Mouse (Mus musculus) CH12.LX (cell line): Measurements from ENCODE around the gene Tnxb. TPM values are rescaled to one million over a fixed set of nuclear protein-coding genes. Genes with fewer than 3 reads are reported as not detected.

ENCODE experiments used
- DNase-seq: peaks from one replicate; pipeline ENCODE4 v3.0.0-alpha.2; 2013; ENCODE audit errors: extremely low read depth
- H3K27ac ChIP-seq: 2 replicates; pipeline ENCODE4 v1.5.1; 2012; ENCODE audit warnings: low read depth, mild to moderate bottlenecking, control low read depth, moderate library complexity; ENCODE audit not compliant: insufficient read depth
- H3K27me3 ChIP-seq: replicated peaks from 2 replicates; pipeline ENCODE3; 2012; ENCODE audit warnings: inconsistent platforms
- H3K36me3 ChIP-seq, 2 experiments: replicated peaks in 1 of 2; 2 replicates each; pipeline versions ENCODE3 to v1.6.1; 2012; ENCODE audit warnings: inconsistent platforms in 1 of 2, low read length in 1 of 2, mild to moderate bottlenecking in 1 of 2, mixed read lengths in 1 of 2, moderate library complexity in 1 of 2; ENCODE audit not compliant: control insufficient read depth in 1 of 2, insufficient read depth in 1 of 2
- H3K4me1 ChIP-seq, 2 experiments: 2 replicates each; pipeline ENCODE4 v1.6.1; 2012; ENCODE audit warnings: inconsistent platforms in 1 of 2, moderate library complexity in 1 of 2; ENCODE audit not compliant: insufficient read depth in 2 of 2, control insufficient read depth in 1 of 2
- H3K4me2 ChIP-seq: 2 replicates; pipeline ENCODE4 v1.6.1; 2012; ENCODE audit warnings: low read depth, mild to moderate bottlenecking, control low read depth; ENCODE audit not compliant: poor library complexity, insufficient read depth, severe bottlenecking
- H3K4me3 ChIP-seq, 3 experiments: fragments of 150-350 bp in 1 of 3; sonication (generic) in 1 of 3; replicated peaks in 1 of 3; 2 replicates each; pipeline versions ENCODE3 to v1.5.1; 2011 to 2012; ENCODE audit warnings: low read depth in 2 of 3, low read length in 2 of 3, mild to moderate bottlenecking in 2 of 3, moderate library complexity in 2 of 3, control low read depth in 1 of 3, improper control_type of control experiment in 1 of 3, inconsistent platforms in 1 of 3, mixed read lengths in 1 of 3; ENCODE audit not compliant: poor library complexity in 1 of 3
- H3K79me2 ChIP-seq: replicated peaks from 2 replicates; pipeline ENCODE4 v1.6.1; 2012; ENCODE audit warnings: mild to moderate bottlenecking, moderate library complexity; ENCODE audit not compliant: control insufficient read depth, poor library complexity, insufficient read depth, severe bottlenecking; ENCODE audit errors: extremely low read depth
- H3K9ac ChIP-seq: 2 replicates; pipeline ENCODE4 v1.6.1; 2012; ENCODE audit warnings: low read depth, mild to moderate bottlenecking, control low read depth, moderate library complexity; ENCODE audit not compliant: insufficient read depth
- H3K9me3 ChIP-seq: replicated peaks from 2 replicates; pipeline ENCODE3; 2012; ENCODE audit warnings: low read length, inconsistent platforms, mixed read lengths
- BHLHE40 ChIP-seq: IDR thresholded peaks from 2 replicates; pipeline ENCODE4 v1.6.1; 2011; ENCODE audit warnings: mild to moderate bottlenecking, low read depth, low read length, improper control_type of control experiment
- EP300 ChIP-seq: IDR thresholded peaks from 2 replicates; pipeline ENCODE4 v1.6.1; 2011; ENCODE audit warnings: low read length, improper control_type of control experiment
- IRF4 ChIP-seq: IDR thresholded peaks from 2 replicates; pipeline ENCODE4 v1.6.1; 2014; ENCODE audit warnings: low read depth, mild to moderate bottlenecking, inconsistent platforms, low read length, improper control_type of control experiment
- JUN ChIP-seq: IDR thresholded peaks from 2 replicates; pipeline ENCODE4 v1.6.1; 2011; ENCODE audit warnings: low read depth, mild to moderate bottlenecking, low read length, improper control_type of control experiment, moderate library complexity; ENCODE audit not compliant: insufficient read depth
- JUND ChIP-seq: conservative IDR thresholded peaks from 2 replicates; pipeline ENCODE4 v1.6.1; 2011; ENCODE audit warnings: low read depth, low read length, improper control_type of control experiment
- MEF2A ChIP-seq: IDR thresholded peaks from 2 replicates; pipeline ENCODE4 v1.6.1; 2014; ENCODE audit warnings: low read depth, mild to moderate bottlenecking, inconsistent platforms, low read length, improper control_type of control experiment, borderline replicate concordance
- SMC3 ChIP-seq: IDR thresholded peaks from 2 replicates; pipeline ENCODE4 v1.6.1; 2011; ENCODE audit warnings: low read depth, low read length, improper control_type of control experiment
- UBTF ChIP-seq: IDR thresholded peaks from 2 replicates; pipeline ENCODE4 v1.6.1; 2012; ENCODE audit warnings: low read depth, mild to moderate bottlenecking, inconsistent platforms, low read length, improper control_type of control experiment, moderate library complexity
- ZC3H11A ChIP-seq: IDR thresholded peaks from 2 replicates; pipeline ENCODE4 v1.6.1; 2012; ENCODE audit warnings: low read depth, mild to moderate bottlenecking, inconsistent platforms, low read length, improper control_type of control experiment
- dilution Hi-C: fragments of 300-500 bp; cut with MboI; formaldehyde crosslinking; loops from 2 replicates; pipeline ENCODE4 v1.14.3; 2020; ENCODE audit warnings: low sequenced_read_pairs; ENCODE audit not compliant: extremely low pct_unique_long_range_greater_than_20kb, extremely low pct_ligation_motif_present
- in situ Hi-C: fragments of 300-500 bp; cut with MboI; formaldehyde crosslinking; loops from 3 replicates; pipeline ENCODE4 v1.14.3; 2019; ENCODE audit warnings: low sequenced_read_pairs, low pct_ligation_motif_present, low pct_unique_long_range_greater_than_20kb, mixed read lengths
- polyA plus RNA-seq: library from polyadenylated mRNA; unstranded; fragments of >175 nt; gene quantifications from 2 replicates; pipeline ENCODE4 v1.2.1, GENCODE M21; 2012; ENCODE audit warnings: low read depth; ENCODE audit not compliant: insufficient read length
- total RNA-seq, 2 experiments: library from RNA; depleted of rRNA; stranded (reverse); fragments of 300-350 nt in 1 of 2; fragments of >200 nt in 1 of 2; gene quantifications; 2 replicates each; pipeline ENCODE4 v1.2.3; 2012 to 2014

Tnxb gene
- total and polyA plus RNA-seq, 3 experiments: not detected

GRCm38 (mm10) chr17:34659181-34659896 lies 11.0 kb upstream of the Tnxb start:
- dilution Hi-C loops: no loop called here
- no peak for DNase-seq
- TF ChIP-seq UBTF (no peak), BHLHE40 (0 out of 2 replicates have a peak, but pooled peaks have one; percentile 13), JUN (no peak), ZC3H11A (no peak), IRF4 (no peak)
- TF ChIP-seq, all 38 proteins: peak for 1
- Histone ChIP-seq H3K4me2 (no peak overlapping the region), H3K4me1 (no peaks in the 10 kb centered on the region; a peak in 1 of 4 replicates), H3K4me3 (no peak overlapping the region), H3K27ac (no peak overlapping the region), H3K9ac (no peak overlapping the region), H3K9me3 (no peaks in the 10 kb centered on the region), H3K36me3 (peaks cover 5 to 24% of the 10 kb centered on the region in 2 experiments), H3K27me3 (peaks cover 46% of the 10 kb centered on the region), H3K79me2 (no peaks in the 10 kb centered on the region)
- in situ Hi-C loops: no loop called here

- Histone ChIP-seq H3K4me1 (no peaks in the 10 kb centered on the region; a peak in 1 of 4 replicates), H3K9me3 (no peaks in the 10 kb centered on the region), H3K36me3 (peaks cover 2 to 19% of the 10 kb centered on the region in 2 experiments), H3K4me2 (no peak overlapping the region), H3K27ac (no peak overlapping the region), H3K79me2 (no peaks in the 10 kb centered on the region), H3K4me3 (no peak overlapping the region), H3K9ac (no peak overlapping the region), H3K27me3 (peaks cover 51% of the 10 kb centered on the region)
- dilution Hi-C loops: no loop called here
- no peak for TF ChIP-seq JUND
- TF ChIP-seq SMC3: no peak
- no peak for DNase-seq
- in situ Hi-C loops: no loop called here
Observed at GRCm38 (mm10) chr17:34659897-34660214, 10.5 kb upstream of the Tnxb start.

- H3K4me3 ChIP-seq: no peak overlapping the region
- no peaks in the 10 kb centered on the region; a peak in 1 of 4 replicates for H3K4me1 ChIP-seq
- TF ChIP-seq EP300 (no peak), MEF2A (no peak)
- no peak overlapping the region for H3K27ac ChIP-seq
- DNase-seq: no peak
- peaks cover 0 to 14% of the 10 kb centered on the region in 2 experiments for H3K36me3 ChIP-seq
- in situ Hi-C loops (no loop called here), dilution Hi-C loops (no loop called here)
- H3K9ac ChIP-seq: no peak overlapping the region
- H3K4me2 ChIP-seq: no peak overlapping the region
- H3K27me3 ChIP-seq: peaks cover 56% of the 10 kb centered on the region
- H3K79me2 ChIP-seq: no peaks in the 10 kb centered on the region
- no peaks in the 10 kb centered on the region for H3K9me3 ChIP-seq
Observed at GRCm38 (mm10) chr17:34660259-34660820, 10.0 kb upstream of the Tnxb start.
